ENCODE assay signal across 8 mouse cellular contexts in genomic region chr5:120503144-120503795, GRCm38 (mm10). TPM values are rescaled to one million over a fixed set of nuclear protein-coding genes. Genes with fewer than 3 reads are reported as not detected.
DNase-seq lines count a peak whose midpoint lies in the region; ATAC-seq lines count a peak whose summit lies in the region.

Gene Plbd2, minus strand, starts transcription at chr5:120503625.

- H3K27ac ChIP-seq in hindbrain, embryonic 11.5 days (ENCODE audit: low read depth, low read length): 0 out of 2 replicates have a peak within 1 kb of the TSS, but pooled peaks have one; percentile 47

- H3K9ac ChIP-seq in hindbrain, embryonic 11.5 days (ENCODE audit: low read depth, low read length): peak within 1 kb of the TSS; percentile 90

- no peaks in the 10 kb centered on the region for H3K27me3 ChIP-seq in hindbrain, embryonic 11.5 days (ENCODE audit: control insufficient read depth, insufficient read depth, low read length)

- no peaks in the 10 kb centered on the region for H3K9me3 ChIP-seq in hindbrain, embryonic 11.5 days (ENCODE audit: control insufficient read depth, low read length)

- H3K36me3 ChIP-seq in hindbrain, embryonic 11.5 days (ENCODE audit: control insufficient read depth, insufficient read depth, low read length): no peaks in the 10 kb centered on the region

- WGBS in hindbrain, embryonic 11.5 days: under 1% methylated on average over 51 of the region's 55 CpGs

- DNase-seq in NIH3T3 (ENCODE audit: low read depth): peak; percentile 96
- DNase-seq in cerebellum, adult 8-10 months: peak; percentile 79
- peak; percentile 97 for DNase-seq in hindbrain, embryonic 11.5 days (ENCODE audit: low spot score)
- peak; percentile 72 to 81 for DNase-seq in layer of hippocampus, postnatal 14 days (ENCODE audit: low spot score in 2 of 2)
- peak; percentile 87 for DNase-seq in lung, postnatal 14 days
- peak; percentile 79 for DNase-seq in ovary, postnatal 36 days (ENCODE audit: low spot score)
- DNase-seq in thymus, postnatal 14 days: peak; percentile 79

- H3K4me2 ChIP-seq in hindbrain, embryonic 11.5 days (replicated peaks; ENCODE audit: low read depth, low read length): peak within 1 kb of the TSS; percentile 96

- peak within 1 kb of the TSS; percentile 93 for H3K4me3 ChIP-seq in hindbrain, embryonic 11.5 days (ENCODE audit: low read depth, low read length)

- peak; percentile 51 for ATAC-seq in frontal cortex, adult (ENCODE audit: low TSS enrichment)
- peak; percentile 66 for ATAC-seq in hindbrain, embryonic 11.5 days (ENCODE audit: low FRiP score)

- peaks cover 4% of the 10 kb centered on the region for H3K4me1 ChIP-seq in hindbrain, embryonic 11.5 days (replicated peaks; ENCODE audit: control insufficient read depth, insufficient read depth, low read length)

RNA-seq across cellular contexts. Expression of gene Plbd2, which starts in this region (rescaled TPM):
- 20.5 and 22.1 TPM in 2 replicates for polyA plus RNA-seq in hindbrain, embryonic 11.5 days (2014; fragmentation: Nextera tagmentation; extraction: Ambion mirVana)
- 10 to 100 TPM; 69.9 to 76.1 TPM for total RNA-seq in layer of hippocampus, postnatal 14 days (2021)

Comparison
In these comparisons a context has a peak if more than half of its experiments do, and no peak if none do; other contexts are left out.
1. Peak in every context shown above with its lines: DNase-seq, ATAC-seq, H3K4me3 ChIP-seq and H3K27ac ChIP-seq.